Mouse (Mus musculus) megakaryocyte, adult 5-6 weeks (primary cell): ENCODE measurements around the gene Olfr1086. TPM values are rescaled to one million over a fixed set of nuclear protein-coding genes. Genes with fewer than 3 reads are reported as not detected.
"Not testable (repeated sequence)": the region's sequence is repeated elsewhere in the genome, so short reads cannot be mapped to it uniquely, and the experiment has no call there.

Source experiments
- ATAC-seq: 2 replicates; pipeline ENCODE4 v1.8.0; 2016; ENCODE audit warnings: mild to moderate bottlenecking, inconsistent platforms; ENCODE audit not compliant: poor library complexity, severe bottlenecking
- total RNA-seq, 2 experiments: library from RNA; stranded (forward) in 1 of 2; stranded (reverse) in 1 of 2; fragments of 153-499, 151-499 nt in 1 of 2; fragments of 221-1000, 200-1000 nt in 1 of 2; gene quantifications; 2 replicates each; pipeline versions ENCODE4 v1.2.3 to v1.2.4; 2015 to 2017

Gene Olfr1086
- not detected in 2 replicates for total RNA-seq (2015)
- total RNA-seq (2017): not detected in 2 replicates

GRCm38 (mm10) chr2:86679992-86680391 lies at the start of gene Olfr1086:
Olfr1086 (minus strand) TSS chr2:86680092.
- no peak for ATAC-seq

- ATAC-seq: no peak
These were observed 18.4 kb upstream of the Olfr1086 start, which contains the start of gene Olfr1087 for GRCm38 (mm10) chr2:86698295-86698694. Olfr1087 (minus strand) TSS chr2:86698395.

GRCm38 (mm10) chr2:86661919-86662318 lies 18.0 kb downstream of the Olfr1086 start, which contains the start of gene Olfr1085:
Olfr1085 (minus strand) TSS chr2:86662019.
- no peak for ATAC-seq

- not testable (repeated sequence) for ATAC-seq
These were observed 40.3 kb downstream of the Olfr1086 start, which contains the start of gene Olfr1084 for GRCm38 (mm10) chr2:86639625-86640024. Olfr1084 (minus strand) TSS chr2:86639725.

Other genes with a start within 250 kb of the Olfr1086 start
- not detected in 2 replicates for gene Olfr1065, start 229.5 kb downstream of the Olfr1086 start, total RNA-seq (2015)
- not detected in 2 replicates for gene Olfr1065, start 229.5 kb downstream of the Olfr1086 start, total RNA-seq (2017)
- not detected in 2 replicates for gene Olfr1066, start 223.8 kb downstream of the Olfr1086 start, total RNA-seq (2015)
- gene Olfr1066, start 223.8 kb downstream of the Olfr1086 start, total RNA-seq (2017): not detected in 2 replicates
- not detected in 2 replicates for gene Olfr228, start 192.7 kb downstream of the Olfr1086 start, total RNA-seq (2015)
- not detected in 2 replicates for gene Olfr228, start 192.7 kb downstream of the Olfr1086 start, total RNA-seq (2017)
- not detected in 2 replicates for gene Olfr1076, start 171.6 kb downstream of the Olfr1086 start, total RNA-seq (2015)
- not detected in 2 replicates for gene Olfr1076, start 171.6 kb downstream of the Olfr1086 start, total RNA-seq (2017)
- gene Olfr1079, start 137.6 kb downstream of the Olfr1086 start, total RNA-seq (2015): not detected in 2 replicates
- not detected in 2 replicates for gene Olfr1079, start 137.6 kb downstream of the Olfr1086 start, total RNA-seq (2017)
- not detected in 2 replicates for gene Olfr1080, start 121.9 kb downstream of the Olfr1086 start, total RNA-seq (2015)
- not detected in 2 replicates for gene Olfr1080, start 121.9 kb downstream of the Olfr1086 start, total RNA-seq (2017)
- gene Olfr1082, start 81.1 kb downstream of the Olfr1086 start, total RNA-seq (2015): not detected in 2 replicates
- gene Olfr1082, start 81.1 kb downstream of the Olfr1086 start, total RNA-seq (2017): not detected in 2 replicates
- not detected in 2 replicates for gene Olfr1084, start 40.4 kb downstream of the Olfr1086 start, total RNA-seq (2015)
- not detected in 2 replicates for gene Olfr1084, start 40.4 kb downstream of the Olfr1086 start, total RNA-seq (2017)
- gene Olfr1085, start 18.1 kb downstream of the Olfr1086 start, total RNA-seq (2015): not detected in 2 replicates
- not detected in 2 replicates for gene Olfr1085, start 18.1 kb downstream of the Olfr1086 start, total RNA-seq (2017)
- not detected in 2 replicates for gene Olfr1087, start 18.3 kb upstream of the Olfr1086 start, total RNA-seq (2015)
- gene Olfr1087, start 18.3 kb upstream of the Olfr1086 start, total RNA-seq (2017): not detected in 2 replicates
- gene Olfr1089, start 53.6 kb upstream of the Olfr1086 start, total RNA-seq (2015): not detected in 2 replicates
- gene Olfr1089, start 53.6 kb upstream of the Olfr1086 start, total RNA-seq (2017): not detected in 2 replicates
- not detected in 2 replicates for gene Olfr1090, start 78.9 kb upstream of the Olfr1086 start, total RNA-seq (2015)
- not detected in 2 replicates for gene Olfr1090, start 78.9 kb upstream of the Olfr1086 start, total RNA-seq (2017)
- not detected in 2 replicates for gene Olfr1093, start 102.4 kb upstream of the Olfr1086 start, total RNA-seq (2015)
- gene Olfr1093, start 102.4 kb upstream of the Olfr1086 start, total RNA-seq (2017): not detected in 2 replicates
- gene Olfr141, start 129.9 kb upstream of the Olfr1086 start, total RNA-seq (2015): not detected in 2 replicates
- not detected in 2 replicates for gene Olfr141, start 129.9 kb upstream of the Olfr1086 start, total RNA-seq (2017)
- gene Olfr1094, start 144.6 kb upstream of the Olfr1086 start, total RNA-seq (2015): not detected in 2 replicates
- gene Olfr1094, start 144.6 kb upstream of the Olfr1086 start, total RNA-seq (2017): not detected in 2 replicates
- not detected in 2 replicates for gene Olfr1095, start 171.6 kb upstream of the Olfr1086 start, total RNA-seq (2015)
- not detected in 2 replicates for gene Olfr1095, start 171.6 kb upstream of the Olfr1086 start, total RNA-seq (2017)
- gene Gm13723, start 194.7 kb upstream of the Olfr1086 start, total RNA-seq (2015): not detected in 2 replicates
- not detected in 2 replicates for gene Gm13723, start 194.7 kb upstream of the Olfr1086 start, total RNA-seq (2017)
- gene Olfr1097, start 212.1 kb upstream of the Olfr1086 start, total RNA-seq (2015): not detected in 2 replicates
- gene Olfr1097, start 212.1 kb upstream of the Olfr1086 start, total RNA-seq (2017): not detected in 2 replicates
- not detected in 2 replicates for gene Olfr1098, start 244.5 kb upstream of the Olfr1086 start, total RNA-seq (2015)
- gene Olfr1098, start 244.5 kb upstream of the Olfr1086 start, total RNA-seq (2017): not detected in 2 replicates